Mouse (Mus musculus) liver, embryonic 15.5 days (tissue): Measurements from ENCODE around the gene Gpr85. TPM values are rescaled to one million over a fixed set of nuclear protein-coding genes. Genes with fewer than 3 reads are reported as not detected.

Source experiments
- ATAC-seq: fragments of 200-750 bp; cut with Nextera tagmentation; 2 replicates; pipeline ENCODE4 v1.8.0; 2017; ENCODE audit warnings: moderate number of reproducible peaks, mild to moderate bottlenecking, moderate library complexity; ENCODE audit not compliant: insufficient read depth
- H3K27ac ChIP-seq: fragments of 300-500 bp; sonication (generic); replicated peaks from 2 replicates; pipeline ENCODE4 v1.5.1; 2015; ENCODE audit warnings: mild to moderate bottlenecking, inconsistent platforms
- H3K27me3 ChIP-seq: fragments of 300-500 bp; sonication (generic); 2 replicates; pipeline ENCODE4 v1.6.1; 2015; ENCODE audit warnings: mild to moderate bottlenecking, inconsistent platforms
- H3K36me3 ChIP-seq: fragments of 300-500 bp; sonication (generic); replicated peaks from 2 replicates; pipeline ENCODE4 v1.6.1; 2015; ENCODE audit warnings: moderate library complexity, mild to moderate bottlenecking, inconsistent platforms
- H3K4me1 ChIP-seq: fragments of 300-500 bp; sonication (generic); replicated peaks from 2 replicates; pipeline ENCODE4 v1.6.1; 2015; ENCODE audit warnings: inconsistent platforms
- H3K4me2 ChIP-seq: fragments of 300-500 bp; sonication (generic); 2 replicates; pipeline ENCODE4 v1.6.1; 2015; ENCODE audit warnings: moderate library complexity, mild to moderate bottlenecking, inconsistent platforms
- H3K4me3 ChIP-seq: fragments of 300-500 bp; sonication (generic); replicated peaks from 2 replicates; pipeline ENCODE4 v1.5.1; 2015; ENCODE audit warnings: mild to moderate bottlenecking, inconsistent platforms
- H3K9ac ChIP-seq: fragments of 300-500 bp; sonication (generic); 2 replicates; pipeline ENCODE4 v1.6.1; 2015; ENCODE audit warnings: moderate library complexity, mild to moderate bottlenecking, inconsistent platforms
- H3K9me3 ChIP-seq: fragments of 300-500 bp; sonication (generic); replicated peaks from 2 replicates; pipeline ENCODE4 v1.6.1; 2016; ENCODE audit warnings: inconsistent platforms
- WGBS: fragments of 180-500 bp; shearing (Covaris S2); methylation state at CpG from one replicate; pipeline ENCODE4 v1.1.7; 2015; ENCODE audit warnings: mixed read lengths; ENCODE audit not compliant: insufficient replicate concordance; 5-methylcytosine and 5-hydroxymethylcytosine counted together
- polyA plus RNA-seq: library from polyadenylated mRNA; unstranded; fragments of >200 nt; fragmentation: Nextera tagmentation; extraction: Ambion mirVana; gene quantifications from 2 replicates; pipeline ENCODE4 v1.2.1, GENCODE M21; 2015

The Gpr85 gene
- polyA plus RNA-seq, 1 experiment from 2014 or later: 0.12 TPM

DNA sequence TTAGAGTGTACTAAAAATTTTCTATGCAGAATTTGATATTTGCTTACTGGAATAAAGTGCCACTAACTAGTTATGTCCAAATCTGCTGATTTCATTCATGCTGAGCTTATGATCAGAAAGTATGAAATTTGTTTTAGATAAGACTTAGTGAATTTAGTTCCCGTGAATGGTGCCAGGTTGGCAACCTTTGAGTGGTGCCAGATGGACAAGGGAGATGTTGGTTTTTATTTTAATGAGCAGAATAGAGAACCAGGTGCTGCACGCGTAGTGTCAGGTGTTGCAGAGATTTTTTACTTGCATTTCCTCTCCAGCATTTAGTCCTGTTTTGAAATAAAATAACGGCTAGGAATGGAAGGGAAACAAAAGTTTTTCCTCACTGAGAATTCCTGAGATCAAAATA is 27.6 kb downstream of the Gpr85 start:
- H3K4me1 ChIP-seq: no peaks in the 10 kb centered on the region
- no peaks in the 10 kb centered on the region for H3K27me3 ChIP-seq
- no peak for ATAC-seq
- H3K9ac ChIP-seq: no peak overlapping the region
- H3K4me3 ChIP-seq: no peak overlapping the region
- H3K9me3 ChIP-seq: no peaks in the 10 kb centered on the region
- 56% methylated on average over 4 of the region's 4 CpGs for WGBS
- no peaks in the 10 kb centered on the region for H3K36me3 ChIP-seq
- H3K27ac ChIP-seq: no peak overlapping the region
- no peak overlapping the region for H3K4me2 ChIP-seq

DNA sequence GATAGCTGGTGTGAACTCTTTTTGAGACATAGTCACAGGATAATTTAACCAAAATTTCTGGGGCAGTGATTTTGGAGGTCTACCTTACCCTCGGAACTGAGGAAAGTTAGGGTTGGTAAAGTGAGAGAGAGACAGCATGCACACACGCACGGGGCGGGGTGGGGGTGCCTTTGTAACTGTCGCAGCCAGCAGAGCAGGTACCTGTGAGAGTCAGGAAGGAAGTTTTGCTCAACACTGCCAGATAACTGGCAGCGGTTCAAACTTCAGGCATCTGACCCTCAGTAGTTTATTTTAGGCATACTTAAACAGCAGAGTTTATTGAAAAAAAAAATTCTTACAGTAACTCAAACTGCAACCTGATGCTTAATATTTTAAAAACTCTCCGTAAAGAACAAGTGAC is 39.7 kb downstream of the Gpr85 start:
- no peaks in the 10 kb centered on the region for H3K36me3 ChIP-seq
- no peaks in the 10 kb centered on the region for H3K9me3 ChIP-seq
- no peaks in the 10 kb centered on the region for H3K27me3 ChIP-seq
- H3K4me3 ChIP-seq: no peak overlapping the region
- WGBS: 20% methylated on average over 7 of the region's 7 CpGs
- H3K4me2 ChIP-seq: no peak overlapping the region
- no peak overlapping the region for H3K27ac ChIP-seq
- ATAC-seq: no peak
- no peaks in the 10 kb centered on the region for H3K4me1 ChIP-seq
- H3K9ac ChIP-seq: no peak overlapping the region

DNA sequence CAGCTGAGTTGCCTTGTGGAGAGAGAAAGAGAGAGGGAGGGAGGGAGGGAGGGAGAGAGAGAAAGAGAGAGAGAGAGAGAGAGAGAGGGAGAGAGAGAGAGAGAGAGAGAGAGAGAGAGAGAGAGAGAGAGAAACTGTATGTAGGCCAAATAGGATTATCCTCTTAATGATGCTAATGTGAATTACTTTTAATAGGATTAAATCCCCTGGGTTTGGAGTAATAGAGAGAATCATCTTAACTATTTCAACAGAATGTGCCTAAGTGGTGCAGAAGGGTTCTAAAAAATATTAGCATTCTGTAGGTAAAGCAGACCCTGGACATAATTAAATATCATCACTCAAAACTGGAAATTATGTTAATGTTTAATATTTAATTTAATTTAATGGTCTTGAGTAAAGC is 42.4 kb downstream of the Gpr85 start:
- H3K4me3 ChIP-seq: no peak overlapping the region
- H3K27ac ChIP-seq: no peak overlapping the region
- no peaks in the 10 kb centered on the region for H3K36me3 ChIP-seq
- H3K4me2 ChIP-seq: no peak overlapping the region
- no peak overlapping the region for H3K9ac ChIP-seq
- H3K9me3 ChIP-seq: no peaks in the 10 kb centered on the region
- ATAC-seq: no peak
- H3K27me3 ChIP-seq: no peaks in the 10 kb centered on the region
- H3K4me1 ChIP-seq: no peaks in the 10 kb centered on the region

Other genes starting within 250 kb of the Gpr85 start
- gene Tmem168, start 231.8 kb downstream of the Gpr85 start, polyA plus RNA-seq: 12.0 and 13.3 TPM in 2 replicates
- gene Bmt2, start 162.0 kb downstream of the Gpr85 start, polyA plus RNA-seq: 3.1 and 3.4 TPM in 2 replicates
- gene 2610001J05Rik, start 31.6 kb upstream of the Gpr85 start, polyA plus RNA-seq: 33.2 and 39.8 TPM in 2 replicates